Mouse (Mus musculus) forebrain, embryonic 11.5 days (tissue): ENCODE measurements around the gene Upp2. TPM values are rescaled to one million over a fixed set of nuclear protein-coding genes. Genes with fewer than 3 reads are reported as not detected.

Experiments
- ATAC-seq: fragments of 200-750 bp; cut with Nextera tagmentation; replicated peaks from 2 replicates; pipeline ENCODE4 v1.8.0; 2017; ENCODE audit warnings: moderate TSS enrichment; ENCODE audit not compliant: low FRiP score
- DNase-seq: peaks from one replicate; pipeline ENCODE4 v3.0.0-alpha.2; 2017; ENCODE audit warnings: low spot score
- H3K27ac ChIP-seq: fragments of 300-500 bp; sonication (generic); 2 replicates; pipeline ENCODE4 v1.5.1; 2014; ENCODE audit warnings: low read depth, low read length
- H3K27me3 ChIP-seq: fragments of 300-500 bp; sonication (generic); 2 replicates; pipeline ENCODE4 v1.6.1; 2014; ENCODE audit warnings: mild to moderate bottlenecking, low read length, mixed read lengths; ENCODE audit not compliant: control insufficient read depth, insufficient read depth
- H3K36me3 ChIP-seq: fragments of 300-500 bp; sonication (generic); 2 replicates; pipeline ENCODE4 v1.6.1; 2014; ENCODE audit warnings: mild to moderate bottlenecking, low read length, moderate library complexity, mixed read lengths; ENCODE audit not compliant: control insufficient read depth, insufficient read depth
- H3K4me1 ChIP-seq: fragments of 300-500 bp; sonication (generic); replicated peaks from 2 replicates; pipeline ENCODE4 v1.6.1; 2014; ENCODE audit warnings: low read length, mixed read lengths; ENCODE audit not compliant: control insufficient read depth, insufficient read depth
- H3K4me2 ChIP-seq: fragments of 300-500 bp; sonication (generic); 2 replicates; pipeline ENCODE4 v1.6.1; 2014; ENCODE audit warnings: low read depth, mild to moderate bottlenecking, low read length, moderate library complexity, mixed read lengths; ENCODE audit not compliant: severe bottlenecking
- H3K4me3 ChIP-seq: fragments of 300-500 bp; sonication (generic); 2 replicates; pipeline ENCODE4 v1.5.1; 2014; ENCODE audit warnings: low read depth, low read length
- H3K9ac ChIP-seq: fragments of 300-500 bp; sonication (generic); 2 replicates; pipeline ENCODE4 v1.6.1; 2014; ENCODE audit warnings: low read length
- H3K9me3 ChIP-seq: fragments of 300-500 bp; sonication (generic); 2 replicates; pipeline ENCODE4 v1.6.1; 2016; ENCODE audit warnings: low read length, mixed read lengths; ENCODE audit not compliant: control insufficient read depth
- WGBS: fragments of 180-500 bp; shearing (Covaris S2); extraction: QIAGEN DNeasy Blood & Tissue Kit; methylation state at CpG from one replicate; pipeline ENCODE4 v1.1.7; 2014; 5-methylcytosine and 5-hydroxymethylcytosine counted together
- polyA plus RNA-seq: library from polyadenylated mRNA; unstranded; fragments of >200 nt; fragmentation: Nextera tagmentation; extraction: Ambion mirVana; gene quantifications from 2 replicates; pipeline ENCODE4 v1.2.1, GENCODE M21; 2014

Gene Upp2
- polyA plus RNA-seq, 1 experiment from 2014 or later: 4.9 TPM

DNA sequence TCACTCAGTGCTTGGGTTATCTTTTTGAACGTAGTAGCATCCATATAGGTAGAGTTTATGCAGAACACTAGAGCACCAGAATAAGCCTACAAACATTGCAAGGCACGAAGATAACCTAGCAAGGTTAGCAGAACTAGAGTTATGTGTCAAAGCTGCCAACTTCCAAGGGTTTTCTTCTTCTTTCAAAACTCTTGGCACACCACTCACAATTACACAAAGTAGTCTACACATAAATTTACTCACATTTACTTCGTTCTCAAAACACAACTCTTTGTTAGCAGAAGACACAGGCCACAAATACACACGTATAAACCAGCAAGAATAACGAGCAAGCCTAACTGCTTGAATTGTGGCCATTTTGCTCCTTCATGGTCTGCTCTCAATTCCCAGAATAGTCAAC, 23.8 kb upstream of the Upp2 start:
- no peaks in the 10 kb centered on the region for H3K36me3 ChIP-seq
- H3K9me3 ChIP-seq: no peaks in the 10 kb centered on the region
- H3K4me2 ChIP-seq: no peak overlapping the region
- H3K27ac ChIP-seq: no peak overlapping the region
- H3K27me3 ChIP-seq: no peaks in the 10 kb centered on the region
- no peak overlapping the region for H3K4me3 ChIP-seq
- WGBS: 81% methylated on average over 5 of the region's 5 CpGs
- H3K9ac ChIP-seq: no peak overlapping the region
- no peak for ATAC-seq
- no peaks in the 10 kb centered on the region for H3K4me1 ChIP-seq
- no peak for DNase-seq

DNA sequence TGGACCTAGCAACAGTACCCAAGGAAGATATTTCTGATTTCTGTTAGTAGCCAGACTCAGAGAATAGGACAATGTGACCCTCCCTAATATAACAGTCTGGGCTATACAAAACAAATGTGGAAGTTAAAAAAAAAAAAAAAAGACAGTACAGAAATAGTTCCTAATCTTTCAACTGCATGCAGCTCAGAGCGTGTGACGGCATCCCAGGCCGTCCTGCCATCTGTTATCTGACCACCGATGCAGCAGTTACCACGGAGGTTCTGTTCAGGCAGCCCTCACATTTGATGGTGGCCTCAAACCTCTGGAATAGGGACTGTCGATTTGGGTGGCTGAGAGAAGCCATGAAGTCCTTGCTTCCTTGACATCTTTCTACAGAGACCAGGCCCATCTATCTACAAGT, 22.7 kb upstream of the Upp2 start:
- no peak overlapping the region for H3K9ac ChIP-seq
- ATAC-seq (no peak), DNase-seq (no peak)
- no peaks in the 10 kb centered on the region for H3K4me1 ChIP-seq
- H3K4me2 ChIP-seq: no peak overlapping the region
- 91% methylated on average over 6 of the region's 6 CpGs for WGBS
- H3K9me3 ChIP-seq: no peaks in the 10 kb centered on the region
- H3K36me3 ChIP-seq: no peaks in the 10 kb centered on the region
- H3K4me3 ChIP-seq: no peak overlapping the region
- H3K27ac ChIP-seq: no peak overlapping the region
- H3K27me3 ChIP-seq: no peaks in the 10 kb centered on the region

DNA sequence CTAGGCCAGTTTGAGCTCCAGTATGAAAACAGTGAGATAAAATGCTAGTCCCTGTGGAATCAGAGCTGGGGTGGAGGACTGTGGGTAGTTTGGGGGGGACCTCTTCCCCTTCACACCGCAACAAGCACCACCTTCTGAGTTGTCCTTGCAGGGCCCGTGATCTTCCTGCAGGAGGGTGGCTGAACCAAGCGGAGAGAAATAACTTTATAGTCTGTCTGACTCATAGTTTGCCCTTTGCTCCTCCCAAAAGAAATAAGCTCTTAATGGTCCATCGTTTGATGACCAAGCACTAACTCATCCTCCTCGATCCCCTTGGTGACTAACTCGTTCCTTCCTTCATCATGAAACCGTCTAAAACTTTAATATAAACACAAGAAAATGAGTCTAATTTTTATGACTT, 20.8 kb upstream of the Upp2 start:
- ATAC-seq: no peak
- no peak overlapping the region for H3K9ac ChIP-seq
- H3K36me3 ChIP-seq: no peaks in the 10 kb centered on the region
- H3K9me3 ChIP-seq: no peaks in the 10 kb centered on the region
- WGBS: 92% methylated on average over 7 of the region's 7 CpGs
- no peak for DNase-seq
- H3K4me1 ChIP-seq: no peaks in the 10 kb centered on the region; the same call in 1 of the 2 replicates
- no peak overlapping the region for H3K4me2 ChIP-seq
- no peaks in the 10 kb centered on the region for H3K27me3 ChIP-seq
- no peak overlapping the region for H3K27ac ChIP-seq
- no peak overlapping the region for H3K4me3 ChIP-seq

DNA sequence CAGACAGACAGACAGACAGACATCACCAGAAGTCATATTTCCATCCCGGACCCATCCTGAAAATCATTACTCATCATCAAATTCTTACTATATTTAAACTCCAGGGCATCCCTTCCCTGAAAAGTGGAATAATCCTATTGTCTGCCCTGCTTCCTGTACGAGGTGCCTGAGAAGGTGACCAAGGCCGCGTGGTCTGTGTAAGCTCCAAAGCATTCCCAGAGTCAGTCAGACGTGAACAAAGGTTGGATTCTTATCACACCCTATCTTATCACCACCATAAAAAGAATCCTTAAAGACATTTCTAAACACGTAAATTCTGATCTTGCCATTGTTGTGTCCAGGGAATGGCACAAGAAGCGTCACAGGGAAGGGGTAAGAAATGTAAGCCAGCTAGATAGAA, 18.2 kb upstream of the Upp2 start:
- no peak overlapping the region for H3K9ac ChIP-seq
- 82% methylated on average over 7 of the region's 7 CpGs for WGBS
- no peak for ATAC-seq

DNA sequence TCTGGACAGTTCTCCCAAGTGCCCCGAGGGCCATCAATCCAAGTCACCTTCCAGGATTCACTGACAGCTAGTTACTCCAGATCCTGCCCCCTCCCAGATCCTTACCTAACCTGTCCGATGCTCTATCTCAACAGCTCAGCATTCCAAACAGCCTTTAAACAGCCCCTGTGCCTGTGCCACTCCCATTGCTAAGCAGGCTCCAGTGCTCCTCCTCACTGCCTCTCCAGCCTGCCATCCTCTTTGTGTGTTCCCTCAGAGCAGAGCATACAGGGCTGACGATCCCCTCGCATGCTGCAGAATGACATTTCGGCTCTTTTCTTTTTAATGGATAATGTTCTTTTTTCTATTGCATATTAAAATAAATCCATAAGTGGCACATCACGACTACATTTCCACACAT, 17.1 kb upstream of the Upp2 start:
- no peak overlapping the region for H3K9ac ChIP-seq
- 0 out of 2 replicates have a peak, but pooled peaks have one; percentile 40 for ATAC-seq
- no peaks in the 10 kb centered on the region for H3K9me3 ChIP-seq

More for the DNA sequence above, 18.2 kb upstream of the Upp2 start:
- DNase-seq: no peak
- Histone ChIP-seq H3K4me1 (peaks cover 3% of the 10 kb centered on the region; the same call in 1 of the 2 replicates), H3K36me3 (no peaks in the 10 kb centered on the region), H3K4me3 (no peak overlapping the region), H3K27me3 (no peaks in the 10 kb centered on the region), H3K9me3 (no peaks in the 10 kb centered on the region), H3K4me2 (no peak overlapping the region), H3K27ac (no peak overlapping the region)

DNA sequence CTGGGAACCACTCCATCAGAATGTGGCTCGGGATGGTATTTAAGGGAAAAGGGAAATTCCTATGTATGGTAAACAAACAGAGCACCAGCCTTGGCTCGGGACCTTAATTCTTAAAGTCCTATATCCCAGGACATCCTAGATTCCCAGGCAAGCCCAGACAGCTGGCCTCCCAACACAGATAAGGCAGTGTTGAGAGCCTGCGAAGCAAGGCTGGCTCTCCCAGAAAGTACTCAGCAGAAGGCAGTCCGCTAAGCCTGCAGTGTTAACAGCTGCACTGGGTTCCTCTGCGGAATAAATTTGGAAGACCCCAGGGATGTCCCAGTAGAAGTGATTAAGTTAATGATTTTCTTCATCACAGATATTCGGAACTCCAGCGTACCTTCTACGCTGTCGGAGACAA, 16.6 kb upstream of the Upp2 start:
- no peak for ATAC-seq
- WGBS: 73% methylated on average over 9 of the region's 9 CpGs
- Histone ChIP-seq H3K9ac (no peak overlapping the region), H3K4me1 (peaks cover 3% of the 10 kb centered on the region; the same call in 1 of the 2 replicates), H3K27me3 (no peaks in the 10 kb centered on the region), H3K4me2 (no peak overlapping the region), H3K27ac (no peak overlapping the region), H3K36me3 (no peaks in the 10 kb centered on the region), H3K4me3 (no peak overlapping the region), H3K9me3 (no peaks in the 10 kb centered on the region)
- peak; percentile 42 for DNase-seq

More for the DNA sequence above, 17.1 kb upstream of the Upp2 start:
- Histone ChIP-seq H3K4me2 (no peak overlapping the region), H3K4me1 (peaks cover 3% of the 10 kb centered on the region; the same call in 1 of the 2 replicates), H3K27ac (no peak overlapping the region), H3K36me3 (no peaks in the 10 kb centered on the region), H3K4me3 (no peak overlapping the region), H3K27me3 (no peaks in the 10 kb centered on the region)
- DNase-seq: peak; percentile 45
- WGBS: 59% methylated on average over 6 of the region's 6 CpGs

DNA sequence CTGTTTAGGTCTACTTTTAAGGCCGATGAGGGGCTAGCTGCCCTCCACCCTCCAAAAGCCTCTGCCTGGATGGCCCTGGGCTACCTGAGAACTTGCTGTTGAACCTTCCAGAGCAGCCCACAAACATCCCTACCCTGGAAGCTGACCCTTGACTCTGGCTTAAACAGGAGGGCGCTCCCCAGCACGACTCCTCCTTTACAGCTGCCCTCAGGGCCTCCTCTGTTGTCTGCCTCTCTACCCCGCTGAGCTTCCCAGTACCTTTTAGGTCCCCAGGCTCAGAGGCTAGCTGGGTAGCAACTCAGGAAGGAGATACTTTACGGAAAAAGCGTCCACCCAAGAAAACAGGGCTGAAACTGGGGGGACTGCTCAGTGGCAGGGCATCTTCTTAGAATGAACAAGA, 15.2 kb upstream of the Upp2 start:
- no peak overlapping the region for H3K4me2 ChIP-seq
- H3K4me3 ChIP-seq: no peak overlapping the region
- no peak overlapping the region for H3K9ac ChIP-seq
- DNase-seq (no peak), ATAC-seq (no peak)
- peaks cover 3% of the 10 kb centered on the region; the same call in 1 of the 2 replicates for H3K4me1 ChIP-seq
- H3K27me3 ChIP-seq: no peaks in the 10 kb centered on the region
- H3K27ac ChIP-seq: no peak overlapping the region
- 14% methylated on average over 6 of the region's 6 CpGs for WGBS
- no peaks in the 10 kb centered on the region for H3K9me3 ChIP-seq
- no peaks in the 10 kb centered on the region for H3K36me3 ChIP-seq

DNA sequence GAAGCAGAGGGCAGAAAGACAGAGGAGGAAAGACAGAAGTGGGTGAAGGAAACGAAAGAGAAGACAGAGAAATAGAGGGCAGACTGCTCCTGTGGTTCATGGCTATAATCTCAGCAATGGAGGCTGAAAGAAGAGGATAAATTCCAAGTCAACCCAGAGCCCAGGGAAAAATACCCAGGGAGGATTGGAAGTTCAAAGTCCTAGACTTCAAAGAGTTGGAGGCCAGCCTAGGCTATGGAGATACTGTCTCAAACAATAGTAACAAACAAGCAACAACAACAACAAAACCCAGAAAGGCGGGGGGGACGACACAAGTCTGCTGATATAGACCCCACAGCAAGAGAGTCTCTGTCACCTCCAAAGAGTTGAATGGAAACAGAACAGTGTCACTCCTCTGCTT, 14.8 kb upstream of the Upp2 start:
- no peaks in the 10 kb centered on the region for H3K9me3 ChIP-seq
- no peak overlapping the region for H3K27ac ChIP-seq
- H3K36me3 ChIP-seq: no peaks in the 10 kb centered on the region
- DNase-seq (peak; percentile 21), ATAC-seq (no peak)
- no peak overlapping the region for H3K9ac ChIP-seq
- no peak overlapping the region for H3K4me3 ChIP-seq
- WGBS: 40% methylated on average over 3 of the region's 3 CpGs
- no peak overlapping the region for H3K4me2 ChIP-seq
- H3K27me3 ChIP-seq: no peaks in the 10 kb centered on the region
- peaks cover 3% of the 10 kb centered on the region; the same call in 1 of the 2 replicates for H3K4me1 ChIP-seq

DNA sequence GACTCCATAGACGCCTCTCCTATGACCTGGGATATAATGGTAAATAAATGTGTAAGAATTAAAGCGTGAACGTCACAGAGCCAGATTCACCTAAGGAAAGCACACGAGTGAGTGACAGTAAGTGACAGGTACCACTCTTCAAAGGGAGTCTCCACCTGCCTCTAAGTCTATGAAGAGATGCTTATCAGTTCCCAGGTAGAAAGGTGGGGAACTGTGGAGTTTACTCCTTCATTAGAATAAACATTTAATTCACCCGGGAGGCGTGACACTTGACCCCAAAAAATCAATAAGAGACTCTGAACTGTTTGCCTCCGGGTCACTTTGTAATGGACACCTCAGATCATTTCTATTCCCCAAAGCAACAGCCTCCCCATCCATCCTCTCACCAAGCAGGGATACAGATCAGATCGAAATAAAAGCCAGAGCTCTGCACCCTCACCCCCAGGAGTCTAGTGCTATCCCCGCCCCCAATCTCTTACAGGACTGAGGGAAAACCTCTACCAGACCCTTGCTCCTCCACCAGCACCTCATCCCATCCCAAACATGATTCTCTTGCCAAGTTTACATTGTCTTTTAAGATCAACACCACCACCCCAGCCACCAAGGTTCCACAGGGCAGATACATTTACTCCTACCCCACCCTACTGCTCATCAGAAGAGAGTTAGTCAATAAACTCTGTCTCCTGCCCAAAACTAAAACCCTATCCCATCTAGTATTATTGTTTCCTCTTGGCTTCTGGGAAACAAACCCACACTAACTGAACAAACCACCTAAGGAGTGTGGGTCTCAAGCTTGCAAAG, 9.9 kb upstream of the Upp2 start:
- no peak for ATAC-seq
- no peaks in the 10 kb centered on the region for H3K36me3 ChIP-seq

More for the DNA sequence above, 9.9 kb upstream of the Upp2 start:
- DNase-seq: no peak
- H3K4me3 ChIP-seq: no peak overlapping the region
- H3K27me3 ChIP-seq: no peaks in the 10 kb centered on the region
- no peak overlapping the region for H3K27ac ChIP-seq
- H3K9ac ChIP-seq: no peak overlapping the region
- no peaks in the 10 kb centered on the region for H3K9me3 ChIP-seq
- no peaks in the 10 kb centered on the region for H3K4me1 ChIP-seq
- 81% methylated on average over 9 of the region's 9 CpGs for WGBS
- H3K4me2 ChIP-seq: no peak overlapping the region
